Mouse (Mus musculus) adrenal gland, postnatal 14 days (tissue): ENCODE data around the gene 1810055G02Rik. TPM values are rescaled to one million over a fixed set of nuclear protein-coding genes. Genes with fewer than 3 reads are reported as not detected.

Experiments used
- DNase-seq: peaks from one replicate; pipeline ENCODE4 v3.0.0; 2021; ENCODE audit warnings: mixed read lengths
- total RNA-seq: library from RNA; stranded (reverse); gene quantifications from 2 replicates; pipeline ENCODE4 v1.2.3, GENCODE M21; 2021

1810055G02Rik gene
- total RNA-seq, 1 experiment from 2014 or later = 33.7 TPM

DNA sequence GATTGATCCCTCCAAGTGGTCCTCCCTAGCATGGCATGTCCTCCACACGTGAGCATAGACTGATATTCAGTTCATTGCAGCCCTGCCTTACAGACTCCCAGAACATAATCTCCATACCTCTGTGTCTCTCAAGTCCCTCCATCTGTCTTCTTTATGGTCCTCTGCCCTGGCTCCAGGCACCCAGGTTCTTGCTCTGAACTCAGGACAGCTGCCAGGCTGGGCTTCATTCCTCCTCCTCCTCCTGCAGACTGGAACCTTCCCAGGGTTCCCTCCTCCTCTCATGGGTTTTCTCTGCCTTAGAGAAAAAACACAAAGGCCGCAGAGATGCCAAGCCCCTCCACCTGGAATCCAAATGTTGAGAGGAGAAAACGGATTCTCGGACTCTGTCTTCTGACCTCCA lies 34.6 kb downstream of the 1810055G02Rik start:
- DNase-seq = no peak

DNA sequence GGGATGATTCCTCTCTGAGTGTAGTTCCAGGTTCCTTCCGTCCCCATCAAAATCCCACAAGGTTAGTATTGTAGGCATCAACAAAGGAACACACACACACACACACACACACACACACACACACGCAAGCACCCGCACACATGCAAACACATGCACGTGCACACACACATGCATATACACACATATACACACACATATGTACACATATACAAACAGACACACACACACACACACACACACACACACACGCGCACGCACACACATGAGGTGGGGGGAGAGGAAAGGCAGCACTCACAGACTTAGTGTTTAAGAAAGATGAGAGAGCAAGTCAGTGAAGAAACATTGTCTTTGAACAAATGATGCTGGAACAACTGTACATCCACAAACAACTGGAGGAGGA lies 35.3 kb downstream of the 1810055G02Rik start:
- no peak for DNase-seq

DNA sequence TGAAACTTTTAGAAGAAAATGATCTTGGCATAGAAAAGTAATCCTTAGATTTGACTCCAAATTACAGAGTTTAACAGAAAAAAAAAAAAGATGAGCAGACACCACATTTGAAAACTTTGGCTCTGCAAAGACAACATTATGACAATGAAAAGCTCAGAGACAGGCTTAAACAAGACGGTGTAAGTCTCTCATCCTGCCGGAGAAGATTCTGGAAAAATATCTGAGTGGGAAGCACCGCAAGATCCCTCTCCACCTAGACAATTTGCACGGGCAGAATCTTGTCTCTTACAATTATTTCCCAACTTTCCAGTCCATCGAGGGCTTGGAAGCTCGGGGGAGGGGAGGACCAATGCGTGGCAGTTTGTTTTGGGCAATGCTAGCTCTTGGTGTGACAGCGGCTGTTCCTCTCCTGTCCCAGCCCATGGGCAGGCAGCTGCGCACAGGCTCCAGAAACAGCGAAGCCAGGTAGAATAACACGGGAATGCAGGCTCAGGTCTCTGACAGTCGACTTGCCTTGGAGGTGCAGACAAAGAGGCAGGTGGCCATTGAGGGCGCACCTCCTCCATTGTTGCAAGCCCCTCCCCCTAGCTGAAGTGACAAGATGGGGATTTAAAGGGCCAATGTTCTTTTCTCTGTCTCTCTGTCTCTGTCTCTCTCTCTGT lies 35.9 kb downstream of the 1810055G02Rik start:
- DNase-seq = peak; percentile 77

DNA sequence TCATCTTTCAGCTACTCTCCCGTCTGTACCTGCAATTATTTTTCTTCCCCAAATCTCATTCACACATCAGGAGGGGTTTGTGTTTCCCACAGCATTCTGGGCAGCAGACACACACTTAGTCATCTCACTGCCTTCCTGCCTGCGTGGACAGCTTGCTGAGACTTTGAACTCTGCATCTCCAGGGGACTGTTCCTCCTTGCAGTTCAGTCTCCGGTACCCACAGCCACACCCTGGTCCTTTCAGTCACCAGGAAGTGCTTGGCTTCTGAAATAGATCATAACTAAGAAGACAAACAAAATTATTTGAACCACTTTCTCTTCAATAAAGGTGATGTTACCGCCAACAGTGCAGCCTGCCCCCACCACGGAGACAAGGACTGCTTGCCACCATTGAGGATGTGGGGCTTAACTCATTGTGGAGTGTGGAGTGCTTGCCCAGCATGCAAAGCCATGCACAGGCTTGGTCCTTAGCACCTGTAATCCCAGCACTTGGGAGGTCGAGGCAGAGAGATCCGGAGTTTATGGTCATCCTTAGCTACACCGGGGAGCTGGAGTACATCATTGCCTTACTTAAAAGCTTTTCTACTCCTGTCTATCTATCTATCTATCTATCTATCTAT lies 44.6 kb downstream of the 1810055G02Rik start:
- no peak for DNase-seq

DNA sequence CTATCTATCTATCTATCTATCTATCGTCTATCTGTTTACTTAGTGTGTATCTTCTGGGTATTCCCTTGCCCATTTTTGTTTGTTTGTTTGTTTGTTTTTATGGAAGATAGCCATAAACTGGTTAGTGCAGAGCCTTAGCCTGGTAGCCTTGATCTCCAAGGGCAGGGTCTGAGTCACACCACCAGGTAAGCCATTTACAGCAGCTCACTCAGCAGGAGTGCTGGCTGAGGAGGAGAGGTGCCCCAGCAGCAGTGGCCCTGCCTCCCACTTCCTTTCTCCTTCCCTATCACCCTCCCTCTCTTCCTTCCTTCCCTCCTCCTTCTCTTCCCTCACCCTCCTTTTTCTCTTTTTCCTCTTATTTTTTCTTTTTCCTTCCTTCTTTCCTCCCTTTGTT lies 45.1 kb downstream of the 1810055G02Rik start:
- DNase-seq = no peak

DNA sequence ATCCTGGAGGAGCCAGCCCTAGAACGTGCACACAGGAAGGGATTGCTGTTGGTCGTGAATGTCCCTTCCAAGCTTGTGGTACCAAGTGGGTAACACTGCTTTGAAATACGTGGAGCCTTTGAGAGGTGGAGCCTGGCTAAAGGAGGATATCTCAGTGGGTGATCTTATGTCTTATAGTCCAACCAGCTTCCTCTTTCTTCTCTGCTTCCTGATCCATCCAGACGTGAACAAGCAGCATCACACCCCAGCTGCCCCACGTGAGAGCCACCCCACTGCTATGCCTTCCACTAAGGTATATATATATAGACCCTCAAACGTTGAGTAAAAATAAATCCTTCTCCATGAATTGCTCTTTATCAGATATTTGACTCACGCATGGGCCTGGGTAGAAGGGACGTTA lies 45.6 kb downstream of the 1810055G02Rik start:
- no peak for DNase-seq

DNA sequence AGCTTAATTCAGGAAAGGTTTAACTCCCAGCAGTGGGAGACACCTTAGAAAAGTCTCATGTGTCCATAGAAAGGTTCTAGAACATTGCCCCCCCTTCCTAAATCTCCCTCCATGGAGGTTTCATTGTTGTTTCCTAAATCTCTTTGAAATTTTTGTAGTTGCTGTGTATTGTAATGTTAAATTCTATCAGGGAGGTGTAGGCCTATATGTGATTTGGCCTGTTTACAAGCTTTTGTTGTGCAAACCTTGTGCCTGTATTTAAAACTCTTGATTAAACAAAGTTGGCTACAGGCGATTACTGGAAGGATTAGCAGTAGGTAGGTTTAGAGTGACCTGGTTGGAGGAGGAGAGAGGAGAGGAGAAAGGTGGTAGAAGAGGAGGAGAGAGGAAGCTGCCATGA lies 49.8 kb downstream of the 1810055G02Rik start:
- DNase-seq = no peak

DNA sequence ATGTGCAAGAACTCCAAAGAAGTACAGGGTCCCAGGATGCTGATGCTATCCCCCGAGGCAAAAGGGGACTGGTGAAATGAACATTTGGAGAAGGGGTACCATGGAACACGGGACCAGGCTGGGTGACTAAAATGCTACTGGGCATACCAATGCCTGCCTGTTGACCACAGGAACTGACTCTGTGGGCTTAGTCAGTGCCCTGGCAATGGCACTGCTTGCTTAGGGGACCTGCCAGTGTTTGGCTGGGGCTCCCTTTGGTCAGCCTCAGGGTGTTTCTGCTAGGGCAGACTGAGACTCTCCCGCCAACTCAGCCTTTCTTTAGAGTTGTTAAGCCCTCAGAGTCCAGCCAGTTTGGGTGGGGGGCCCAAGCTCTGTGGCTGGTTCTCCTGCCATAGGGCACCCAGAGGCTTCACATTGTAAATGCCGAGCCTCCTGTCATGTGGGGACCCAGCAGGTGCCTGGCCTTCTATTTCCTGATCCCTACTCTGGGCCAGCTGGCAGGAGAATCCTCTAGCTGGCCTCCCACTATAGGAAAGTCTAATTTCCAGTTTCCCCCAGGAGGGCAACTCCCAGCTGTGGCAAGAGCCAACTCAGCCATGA lies 57.2 kb downstream of the 1810055G02Rik start:
- peak; percentile 21 for DNase-seq

DNA sequence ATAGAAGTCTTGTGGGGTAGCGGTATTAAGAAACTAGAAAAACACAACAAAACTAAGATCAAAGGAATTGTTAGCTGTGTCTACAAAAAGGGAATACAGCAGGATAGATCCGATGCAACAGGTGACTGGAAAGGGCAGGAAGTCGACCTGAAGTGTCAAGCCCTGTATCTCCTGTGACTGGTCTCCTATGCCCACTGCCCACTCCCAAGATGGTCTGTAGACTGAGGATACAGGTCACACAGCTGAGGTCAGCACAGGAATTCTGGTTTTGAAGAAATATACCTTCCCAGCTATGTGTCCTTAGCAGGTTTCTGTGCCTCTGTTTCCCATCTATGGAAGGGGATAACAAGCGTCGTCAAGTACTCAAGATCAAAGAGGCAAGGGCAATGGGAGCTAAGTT lies 58.3 kb downstream of the 1810055G02Rik start:
- DNase-seq = no peak

DNA sequence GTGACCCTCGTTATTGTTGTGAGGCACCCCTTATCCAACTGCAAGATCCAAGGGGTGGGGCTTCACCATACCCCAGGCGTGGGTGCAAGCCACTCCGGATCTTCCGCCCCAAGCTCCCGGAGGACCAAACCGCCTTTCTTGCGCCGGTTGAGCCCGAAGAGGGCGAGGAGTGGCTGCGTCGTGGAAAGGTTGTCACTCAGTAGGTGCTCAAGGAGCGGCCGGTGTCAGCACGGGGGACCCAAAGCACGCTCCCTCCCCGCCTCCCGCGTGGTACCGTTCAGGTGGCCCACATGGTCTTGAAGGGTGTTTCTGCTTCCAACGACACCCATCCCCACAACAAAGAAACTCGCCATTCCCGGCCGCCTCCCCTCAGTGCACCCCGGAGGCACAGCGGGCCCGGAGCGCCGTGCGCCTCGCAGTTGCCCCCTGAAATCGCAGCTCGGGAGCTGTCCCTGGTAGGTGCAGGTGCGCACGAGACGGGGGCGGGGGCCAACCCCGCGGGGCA lies 59.2 kb downstream of the 1810055G02Rik start, which contains the start of gene Kmt5b:
Gene Kmt5b, plus strand, starts transcription at position 146 of the 505 bp plus-strand sequence.
- DNase-seq = no peak

Other genes starting within 250 kb of the 1810055G02Rik start
- gene Ppp6r3, start 132.5 kb upstream of the 1810055G02Rik start, total RNA-seq = 105 and 106 TPM in 2 replicates
- gene Lrp5, start 21.7 kb upstream of the 1810055G02Rik start, total RNA-seq = 96.5 and 97.9 TPM in 2 replicates
- 63.2 and 63.9 TPM in 2 replicates for gene Kmt5b, start 59.1 kb downstream of the 1810055G02Rik start, total RNA-seq
- gene Chka, start 143.5 kb downstream of the 1810055G02Rik start, total RNA-seq = 52.0 and 82.2 TPM in 2 replicates
- 44.3 and 48.8 TPM in 2 replicates for gene Tcirg1, start 198.8 kb downstream of the 1810055G02Rik start, total RNA-seq
- 440 and 447 TPM in 2 replicates for gene Ndufs8, start 204.5 kb downstream of the 1810055G02Rik start, total RNA-seq
- 57.8 and 73.4 TPM in 2 replicates for gene Aldh3b1, start 221.5 kb downstream of the 1810055G02Rik start, total RNA-seq
- gene Unc93b1, start 226.9 kb downstream of the 1810055G02Rik start, total RNA-seq = 35.4 and 48.9 TPM in 2 replicates